Mouse (Mus musculus): ENCODE data around the gene Lamp5.

The Lamp5 gene

GRCm38 (mm10) chr2:136059029-136059669 is 7.1 kb downstream of the Lamp5 start:
- Histone ChIP-seq H3K36me3 (ENCODE audit: insufficient read depth, low read length) (no peaks in the 10 kb centered on the region), H3K27me3 (ENCODE audit: insufficient read depth, low read length) (peaks cover 56% of the 10 kb centered on the region), H3K9me3 (ENCODE audit: low read length) (no peaks in the 10 kb centered on the region), H3K4me3 (replicated peaks; ENCODE audit: low read length) (peak overlapping the region; percentile 74), H3K4me1 (replicated peaks; ENCODE audit: low read depth, low read length) (peaks cover 22% of the 10 kb centered on the region)
- TF ChIP-seq POU5F1 (IDR thresholded peaks at IDR 0.05; ENCODE audit: borderline replicate concordance, low read length) (no peak), NANOG (IDR thresholded peaks at IDR 0.05; ENCODE audit: borderline replicate concordance, low read length) (no peak), CTCF (conservative IDR thresholded peaks at IDR 0.05; ENCODE audit: low read length) (no peak)

- H3K27me3 ChIP-seq (ENCODE audit: insufficient read depth, low read length): peaks cover 26% of the 10 kb centered on the region
- H3K9me3 ChIP-seq (ENCODE audit: low read length): no peaks in the 10 kb centered on the region
- TF ChIP-seq CTCF (conservative IDR thresholded peaks at IDR 0.05; ENCODE audit: low read length) (no peak), NANOG (IDR thresholded peaks at IDR 0.05; ENCODE audit: borderline replicate concordance, low read length) (no peak), POU5F1 (IDR thresholded peaks at IDR 0.05; ENCODE audit: borderline replicate concordance, low read length) (no peak)
- no peak overlapping the region for H3K4me3 ChIP-seq (replicated peaks; ENCODE audit: low read length)
- H3K4me1 ChIP-seq (replicated peaks; ENCODE audit: low read depth, low read length): peaks cover 4% of the 10 kb centered on the region
- no peaks in the 10 kb centered on the region for H3K36me3 ChIP-seq (ENCODE audit: insufficient read depth, low read length)
Observed at GRCm38 (mm10) chr2:136064356-136064755, 12.3 kb downstream of the Lamp5 start.

- Histone ChIP-seq H3K9me3 (ENCODE audit: low read length) (0 out of 2 replicates have a peak, but pooled peaks cover 3% of the 10 kb centered on the region), H3K4me1 (replicated peaks; ENCODE audit: low read depth, low read length) (no peaks in the 10 kb centered on the region), H3K27me3 (ENCODE audit: insufficient read depth, low read length) (peaks cover 43% of the 10 kb centered on the region), H3K4me3 (replicated peaks; ENCODE audit: low read length) (no peak overlapping the region), H3K36me3 (ENCODE audit: insufficient read depth, low read length) (no peaks in the 10 kb centered on the region)
- TF ChIP-seq CTCF (conservative IDR thresholded peaks at IDR 0.05; ENCODE audit: low read length): no peak
- no peak for TF ChIP-seq POU5F1 (IDR thresholded peaks at IDR 0.05; ENCODE audit: borderline replicate concordance, low read length)
- TF ChIP-seq NANOG (IDR thresholded peaks at IDR 0.05; ENCODE audit: borderline replicate concordance, low read length): no peak
Observed at GRCm38 (mm10) chr2:136095978-136096377, 43.9 kb downstream of the Lamp5 start.

GRCm38 (mm10) chr2:136097143-136097542 is 45.1 kb downstream of the Lamp5 start:
- TF ChIP-seq CTCF (conservative IDR thresholded peaks at IDR 0.05; ENCODE audit: low read length) (no peak), POU5F1 (IDR thresholded peaks at IDR 0.05; ENCODE audit: borderline replicate concordance, low read length) (no peak), NANOG (IDR thresholded peaks at IDR 0.05; ENCODE audit: borderline replicate concordance, low read length) (no peak)
- no peaks in the 10 kb centered on the region for H3K36me3 ChIP-seq (ENCODE audit: insufficient read depth, low read length)
- H3K9me3 ChIP-seq (ENCODE audit: low read length): 0 out of 2 replicates have a peak, but pooled peaks cover 3% of the 10 kb centered on the region
- no peak overlapping the region for H3K4me3 ChIP-seq (replicated peaks; ENCODE audit: low read length)
- peaks cover 48% of the 10 kb centered on the region for H3K27me3 ChIP-seq (ENCODE audit: insufficient read depth, low read length)
- no peaks in the 10 kb centered on the region for H3K4me1 ChIP-seq (replicated peaks; ENCODE audit: low read depth, low read length)

- H3K9me3 ChIP-seq (ENCODE audit: low read length): peaks cover 14% of the 10 kb centered on the region
- H3K27me3 ChIP-seq (ENCODE audit: insufficient read depth, low read length): peaks cover 62% of the 10 kb centered on the region
- no peaks in the 10 kb centered on the region for H3K36me3 ChIP-seq (ENCODE audit: insufficient read depth, low read length)
- TF ChIP-seq POU5F1 (IDR thresholded peaks at IDR 0.05; ENCODE audit: borderline replicate concordance, low read length) (no peak; the same call in 1 of the 2 replicates), NANOG (IDR thresholded peaks at IDR 0.05; ENCODE audit: borderline replicate concordance, low read length) (peak; percentile 58; the same call in 1 of the 2 replicates), CTCF (conservative IDR thresholded peaks at IDR 0.05; ENCODE audit: low read length) (no peak)
- H3K4me1 ChIP-seq (replicated peaks; ENCODE audit: low read depth, low read length): peaks cover 28% of the 10 kb centered on the region
- H3K4me3 ChIP-seq (replicated peaks; ENCODE audit: low read length): no peak overlapping the region
Observed at GRCm38 (mm10) chr2:136107597-136107996, 55.6 kb downstream of the Lamp5 start.

- Histone ChIP-seq H3K27me3 (ENCODE audit: insufficient read depth, low read length) (peaks cover 64% of the 10 kb centered on the region), H3K4me1 (replicated peaks; ENCODE audit: low read depth, low read length) (peaks cover 28% of the 10 kb centered on the region), H3K4me3 (replicated peaks; ENCODE audit: low read length) (no peak overlapping the region), H3K9me3 (ENCODE audit: low read length) (peaks cover 18% of the 10 kb centered on the region), H3K36me3 (ENCODE audit: insufficient read depth, low read length) (no peaks in the 10 kb centered on the region)
- no peak for TF ChIP-seq CTCF (conservative IDR thresholded peaks at IDR 0.05; ENCODE audit: low read length)
- peak; percentile 37; the same call in 1 of the 2 replicates for TF ChIP-seq NANOG (IDR thresholded peaks at IDR 0.05; ENCODE audit: borderline replicate concordance, low read length)
Observed at GRCm38 (mm10) chr2:136108124-136109037, 56.3 kb downstream of the Lamp5 start.

- Histone ChIP-seq H3K27me3 (ENCODE audit: insufficient read depth, low read length) (peaks cover 65% of the 10 kb centered on the region), H3K36me3 (ENCODE audit: insufficient read depth, low read length) (no peaks in the 10 kb centered on the region), H3K9me3 (ENCODE audit: low read length) (peaks cover 24% of the 10 kb centered on the region), H3K4me3 (replicated peaks; ENCODE audit: low read length) (no peak overlapping the region), H3K4me1 (replicated peaks; ENCODE audit: low read depth, low read length) (peaks cover 28% of the 10 kb centered on the region)
- TF ChIP-seq POU5F1 (IDR thresholded peaks at IDR 0.05; ENCODE audit: borderline replicate concordance, low read length) (no peak), CTCF (conservative IDR thresholded peaks at IDR 0.05; ENCODE audit: low read length) (no peak), NANOG (IDR thresholded peaks at IDR 0.05; ENCODE audit: borderline replicate concordance, low read length) (no peak)
Observed at GRCm38 (mm10) chr2:136109038-136109363, 57.0 kb downstream of the Lamp5 start.

- Histone ChIP-seq H3K27me3 (ENCODE audit: insufficient read depth, low read length) (peaks cover 81% of the 10 kb centered on the region), H3K4me3 (replicated peaks; ENCODE audit: low read length) (no peak overlapping the region), H3K36me3 (ENCODE audit: insufficient read depth, low read length) (no peaks in the 10 kb centered on the region), H3K4me1 (replicated peaks; ENCODE audit: low read depth, low read length) (peaks cover 14% of the 10 kb centered on the region), H3K9me3 (ENCODE audit: low read length) (peaks cover 32% of the 10 kb centered on the region)
- TF ChIP-seq CTCF (conservative IDR thresholded peaks at IDR 0.05; ENCODE audit: low read length): no peak
- TF ChIP-seq NANOG (IDR thresholded peaks at IDR 0.05; ENCODE audit: borderline replicate concordance, low read length): no peak
Observed at GRCm38 (mm10) chr2:136113374-136113773, 61.3 kb downstream of the Lamp5 start.
